Mouse (Mus musculus) megakaryocyte, embryonic 14.5 days (primary cell): ENCODE data around the gene Thoc3.

Experiments
- FLI1 ChIP-seq: IDR thresholded peaks from 2 replicates; pipeline ENCODE4 v1.6.1; 2012; ENCODE audit warnings: low read length, inconsistent platforms, mixed read lengths
- GATA1 ChIP-seq: IDR thresholded peaks from 3 replicates; pipeline ENCODE4 v1.6.1; 2012; ENCODE audit warnings: mixed read lengths, low read length, inconsistent platforms, borderline replicate concordance

DNA sequence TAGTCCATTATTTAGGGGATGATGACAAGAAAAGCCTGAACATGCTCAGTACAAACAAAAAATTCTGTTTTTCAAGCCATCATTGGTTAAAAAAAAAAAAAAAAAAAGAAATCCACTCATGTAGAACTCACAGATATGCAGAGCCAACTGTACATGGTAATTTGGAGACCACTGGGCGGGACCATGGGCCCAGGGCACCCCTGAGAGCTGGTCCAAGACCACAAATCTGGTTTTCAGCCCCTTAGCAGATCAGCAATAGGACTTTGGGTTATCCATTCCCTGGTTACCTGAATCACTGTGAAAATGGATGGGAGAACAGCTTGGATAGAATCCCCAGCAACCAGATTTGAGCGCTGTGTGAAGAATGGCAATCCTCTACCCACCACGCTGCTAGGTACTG is 57.0 kb downstream of the Thoc3 start:
- TF ChIP-seq GATA1 (no peak), FLI1 (no peak)
